Mouse (Mus musculus) adrenal gland, postnatal 4 days (tissue): Measurements from ENCODE around the gene Leo1. TPM values are rescaled to one million over a fixed set of nuclear protein-coding genes. Genes with fewer than 3 reads are reported as not detected.

Experiments
- DNase-seq, 2 experiments: peaks; one replicate each; pipeline ENCODE4 v3.0.0; 2021 to 2022; ENCODE audit warnings: low spot score in 2 of 2, mixed read lengths in 2 of 2
- long read RNA-seq, 2 experiments: library from polyadenylated mRNA; stranded (forward); transcript quantifications; one replicate each; pipeline ENCODE4 v2.0.0; 2021
- total RNA-seq, 2 experiments: library from RNA; stranded (reverse); gene quantifications; 2 replicates each; pipeline ENCODE4 v1.2.3; 2021

The Leo1 gene
- 10 to 100 TPM; 36.0 to 37.0 TPM for total RNA-seq
- long read RNA-seq, experiment 1, transcript Leo1-201 (12 exons, 2,180 nt) = major isoform, 18 of 21 reads
- long read RNA-seq, experiment 1, partial matches to known transcripts = 1 of 21 reads
- long read RNA-seq, experiment 1, other reads (novel, unspliced or antisense) = 2 of 21 reads
- long read RNA-seq, experiment 2, transcript Leo1-201 (12 exons, 2,180 nt) = major isoform, 42 of 50 reads
- long read RNA-seq, experiment 2, partial matches to known transcripts = 5 of 50 reads
- long read RNA-seq, experiment 2, other reads (novel, unspliced or antisense) = 3 of 50 reads

DNA sequence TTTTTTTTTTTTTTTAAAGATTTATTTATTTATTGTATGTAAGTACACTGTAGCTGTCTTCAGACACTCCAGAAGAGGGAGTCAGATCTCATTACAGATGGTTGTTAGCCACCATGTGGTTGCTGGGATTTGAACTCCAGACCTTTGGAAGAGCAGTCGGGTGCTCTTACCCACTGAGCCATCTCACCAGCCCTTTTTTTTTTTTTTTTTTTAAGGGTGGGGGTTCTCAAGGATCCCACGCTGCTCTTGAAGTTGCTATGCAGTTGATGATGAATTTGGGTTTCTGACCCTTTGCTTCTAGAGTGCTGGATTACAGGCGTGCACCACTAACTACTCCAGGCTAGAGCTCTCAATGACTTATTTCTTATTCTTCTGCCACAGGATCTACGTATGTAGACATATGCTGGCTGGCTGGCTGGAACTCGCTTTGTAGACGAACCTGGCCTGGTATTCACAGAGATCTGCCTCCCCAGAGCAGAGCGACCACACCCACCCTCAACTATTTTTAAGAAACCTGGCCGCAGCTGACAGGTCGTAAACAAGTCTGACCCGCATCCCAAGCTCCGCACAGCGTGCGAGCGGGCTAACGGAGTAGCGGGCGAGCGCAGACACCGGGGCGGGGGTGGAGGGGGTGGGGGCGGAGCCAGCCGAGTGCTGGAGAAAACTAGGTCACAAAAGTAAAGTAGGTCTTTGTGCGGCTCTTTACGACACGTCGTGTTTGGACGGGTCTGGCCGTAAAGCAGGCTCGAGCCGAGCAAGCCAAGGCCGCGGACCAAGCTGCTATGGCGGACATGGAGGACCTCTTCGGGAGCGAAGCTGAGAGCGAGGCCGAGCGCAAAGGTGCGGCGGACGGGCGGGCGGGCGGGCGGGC lies at the start of gene Leo1:
Gene Leo1, plus strand, starts transcription at position 729 of the 871 bp plus-strand sequence.
- DNase-seq = peak; percentile 43 to 71

DNA sequence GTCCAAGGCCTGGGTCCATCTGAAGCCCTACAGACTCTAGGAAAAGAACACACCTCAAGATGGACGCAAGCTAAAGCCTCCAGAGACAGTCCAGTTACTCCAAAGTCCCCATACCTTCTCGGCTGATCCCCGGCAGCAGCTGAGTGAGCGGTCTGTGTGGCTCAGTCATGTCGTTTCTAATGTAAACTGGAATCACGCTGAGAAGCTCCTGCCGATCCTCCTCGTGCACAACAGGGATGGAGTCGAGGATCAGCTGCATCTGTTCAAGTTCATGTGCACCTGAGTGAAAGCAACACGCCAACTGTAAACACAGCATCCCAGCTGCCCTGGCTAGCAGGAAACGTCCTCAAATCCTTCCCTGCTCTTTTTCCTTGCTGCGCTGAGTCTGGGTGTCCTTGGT lies 48.1 kb upstream of the Leo1 start:
- no peak for DNase-seq

- no peak for DNase-seq
These were observed 45.4 kb upstream of the Leo1 start for GRCm38 (mm10) chr9:75395971-75396370.

DNA sequence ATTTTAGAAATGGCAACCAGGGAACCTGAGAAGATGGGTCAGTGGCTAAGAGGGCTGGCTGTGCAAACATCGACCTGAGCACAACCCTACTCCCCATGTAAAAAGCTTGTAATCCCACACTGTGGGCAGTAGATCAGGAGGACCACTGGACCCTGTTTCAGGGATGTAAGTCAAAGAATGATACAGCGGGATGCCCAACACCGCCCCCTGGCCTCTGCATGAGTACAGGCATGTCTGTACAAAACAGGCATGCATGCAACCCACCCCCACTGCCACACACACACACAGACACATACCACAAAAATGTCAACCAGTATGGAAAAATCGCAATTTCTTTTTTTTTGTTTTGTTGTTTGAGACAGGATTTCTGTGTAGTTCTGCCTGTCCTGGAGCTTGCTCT lies 42.3 kb upstream of the Leo1 start:
- no peak for DNase-seq

DNA sequence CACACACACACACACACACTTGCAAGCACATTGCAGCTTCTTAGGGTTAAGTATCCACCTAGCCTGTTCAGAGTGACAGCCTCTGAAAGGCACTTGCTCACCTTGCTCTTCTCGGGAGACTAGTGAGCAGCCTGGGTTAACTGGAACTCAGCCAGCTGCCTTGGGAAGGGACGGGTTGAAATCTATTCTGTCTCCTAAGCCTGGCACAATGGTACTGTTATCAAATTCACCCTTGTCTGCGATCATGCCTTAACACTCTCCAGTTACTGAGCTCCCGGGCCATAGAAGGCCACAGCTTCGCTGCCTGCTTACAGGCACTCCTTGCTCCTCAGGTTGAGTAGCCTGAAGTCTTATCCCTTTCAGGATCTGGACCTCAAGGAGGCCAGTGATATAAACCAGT lies 40.7 kb upstream of the Leo1 start:
- no peak for DNase-seq

DNA sequence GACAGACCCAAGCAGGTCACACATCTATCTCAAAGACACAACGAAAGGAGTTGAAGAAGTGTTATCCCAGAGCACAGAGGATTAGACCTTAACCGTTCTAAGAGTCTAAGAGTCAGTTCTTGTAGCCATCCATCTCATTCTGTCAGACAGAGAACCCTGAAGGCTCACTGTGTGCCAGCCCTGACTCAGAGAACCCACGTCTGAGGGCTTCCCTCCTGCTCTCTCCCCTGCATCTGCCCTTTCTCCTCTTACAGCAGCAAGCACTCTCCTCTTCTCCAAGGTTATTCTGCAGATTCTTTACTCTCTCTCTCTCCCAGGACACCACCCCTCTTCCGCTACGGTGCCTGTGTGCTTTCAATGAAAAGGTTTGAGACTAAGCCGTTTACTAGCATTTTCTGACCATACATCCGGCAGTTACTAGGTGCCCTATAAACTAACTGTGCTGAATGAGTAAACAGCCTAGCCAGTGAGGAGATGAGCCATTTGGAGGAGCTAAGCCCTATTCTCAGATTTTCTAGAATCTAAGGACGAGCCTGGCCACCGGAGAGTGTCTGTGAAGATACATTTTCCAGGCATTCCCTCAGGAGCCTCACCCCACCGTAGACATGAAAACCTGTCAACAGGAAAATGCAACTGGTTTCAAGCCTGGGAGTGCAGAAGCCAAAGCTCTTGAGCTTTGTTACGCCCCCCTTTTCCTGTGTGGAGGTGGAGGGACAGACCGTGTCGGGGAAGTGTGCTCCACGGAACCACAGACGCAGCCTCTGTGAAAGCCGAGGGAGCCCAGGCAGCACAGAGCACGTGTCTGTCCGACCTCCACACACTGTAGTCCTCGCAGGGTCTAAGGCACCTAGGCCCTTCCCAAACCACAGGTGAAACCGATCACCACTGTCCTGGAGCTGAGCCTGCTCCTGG lies 39.5 kb upstream of the Leo1 start:
- DNase-seq = no peak

GRCm38 (mm10) chr9:75403520-75403919 lies 37.8 kb upstream of the Leo1 start:
- no peak for DNase-seq

- no peak for DNase-seq
These were observed 35.2 kb upstream of the Leo1 start for GRCm38 (mm10) chr9:75406121-75406520.

- DNase-seq = no peak
These were observed 33.5 kb upstream of the Leo1 start for GRCm38 (mm10) chr9:75407803-75408202.

DNA sequence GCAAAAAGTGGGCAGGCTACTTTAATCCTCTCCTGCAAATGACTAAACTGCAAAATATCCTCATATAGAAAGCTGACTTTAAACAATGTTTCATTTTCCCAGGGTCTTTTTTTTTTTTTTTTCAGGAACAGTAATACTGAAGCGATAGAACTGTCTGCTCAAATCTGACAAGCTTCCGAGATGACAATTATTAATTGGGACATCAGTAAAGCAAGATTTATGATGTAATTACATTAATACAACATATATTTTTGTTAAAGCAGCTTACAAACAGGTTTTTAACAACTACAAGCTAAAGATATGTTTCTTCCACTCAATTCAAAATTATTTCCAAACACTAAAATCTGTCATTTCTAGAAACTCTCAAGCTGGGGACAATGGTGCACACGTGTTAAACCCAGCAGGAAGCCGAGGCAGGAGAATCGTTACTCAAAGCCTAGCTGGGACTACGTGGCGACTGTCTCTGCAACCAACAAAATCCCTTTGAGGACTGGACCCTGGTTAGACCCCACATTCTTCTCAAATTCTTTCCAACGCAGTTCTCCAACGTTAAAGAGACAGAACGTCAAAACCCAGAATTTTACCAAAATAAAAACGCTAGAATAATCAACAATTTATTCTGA lies 33.0 kb upstream of the Leo1 start:
- DNase-seq = no peak

DNA sequence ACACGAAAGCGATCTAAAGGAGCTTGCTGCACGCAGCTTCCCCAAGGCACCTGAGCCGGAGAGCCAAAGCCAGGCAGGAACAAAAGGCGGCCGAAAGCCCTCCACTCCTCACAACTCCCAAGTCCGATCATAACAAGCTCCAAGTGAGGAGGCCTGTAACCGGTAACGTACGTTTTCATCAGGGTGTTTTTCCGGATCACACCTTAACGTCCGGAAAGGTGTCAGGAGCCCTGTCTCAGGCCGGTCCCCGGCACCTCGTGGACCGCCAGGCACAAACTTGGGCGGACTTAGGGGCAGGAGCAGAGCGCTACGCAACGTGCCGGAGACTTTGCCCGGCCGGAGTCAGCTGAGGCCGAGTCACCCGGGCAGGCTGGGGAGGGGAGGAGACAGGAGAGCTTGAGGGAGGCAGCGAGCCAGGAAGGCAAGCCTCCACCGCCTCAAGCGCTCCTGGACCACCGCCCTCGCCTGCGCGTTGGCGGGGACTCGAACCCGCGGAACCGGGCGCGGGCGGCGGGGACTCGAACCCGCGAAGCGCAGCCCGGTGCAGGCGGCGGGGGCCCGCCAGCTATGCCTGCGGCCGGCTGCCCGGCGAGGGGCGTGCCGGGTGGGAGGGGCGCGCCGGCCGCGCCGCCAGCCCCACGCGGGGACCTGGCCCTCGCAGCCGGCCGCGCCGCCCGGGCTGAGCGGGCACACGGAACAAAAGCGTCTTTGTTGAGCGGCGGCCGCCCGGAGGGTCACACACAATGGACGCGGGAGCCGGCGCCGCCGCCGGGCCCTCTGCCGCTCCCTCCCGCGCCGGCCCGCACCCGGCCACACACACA lies 32.1 kb upstream of the Leo1 start:
- peak; percentile 20 to 64 for DNase-seq

- DNase-seq = peak; percentile 94 to 97
These were observed 31.4 kb upstream of the Leo1 start, which contains the start of gene Mapk6 for GRCm38 (mm10) chr9:75409852-75410378. TSS of gene Mapk6 (minus strand) at chr9:75410005.

GRCm38 (mm10) chr9:75410868-75411487 lies 30.3 kb upstream of the Leo1 start:
- no peak for DNase-seq

DNA sequence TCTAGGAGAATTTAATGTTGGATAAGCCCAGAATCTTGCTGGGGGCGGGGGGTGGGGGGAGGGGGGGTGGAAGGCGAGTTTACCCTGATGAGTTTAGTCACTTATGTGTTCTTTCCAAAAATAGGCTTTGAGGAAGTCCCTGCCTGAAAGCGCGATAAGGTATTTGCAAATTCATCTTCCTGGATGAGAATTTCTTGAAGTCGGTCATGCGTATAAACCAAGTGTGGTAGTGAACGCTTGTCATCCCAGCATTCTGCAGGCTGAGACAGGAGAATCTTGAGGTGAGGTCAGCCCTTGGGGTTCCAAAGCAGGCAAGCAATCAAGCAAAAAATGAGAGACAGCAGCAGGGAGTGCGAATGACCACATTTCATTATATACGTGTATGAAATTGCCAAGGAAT lies 29.7 kb upstream of the Leo1 start:
- DNase-seq = no peak

GRCm38 (mm10) chr9:75413206-75413605 lies 28.1 kb upstream of the Leo1 start:
- DNase-seq = no peak

- no peak for DNase-seq
These were observed 27.1 kb upstream of the Leo1 start for GRCm38 (mm10) chr9:75414204-75414603.

- no peak for DNase-seq
These were observed 19.1 kb upstream of the Leo1 start for GRCm38 (mm10) chr9:75422251-75422691.

DNA sequence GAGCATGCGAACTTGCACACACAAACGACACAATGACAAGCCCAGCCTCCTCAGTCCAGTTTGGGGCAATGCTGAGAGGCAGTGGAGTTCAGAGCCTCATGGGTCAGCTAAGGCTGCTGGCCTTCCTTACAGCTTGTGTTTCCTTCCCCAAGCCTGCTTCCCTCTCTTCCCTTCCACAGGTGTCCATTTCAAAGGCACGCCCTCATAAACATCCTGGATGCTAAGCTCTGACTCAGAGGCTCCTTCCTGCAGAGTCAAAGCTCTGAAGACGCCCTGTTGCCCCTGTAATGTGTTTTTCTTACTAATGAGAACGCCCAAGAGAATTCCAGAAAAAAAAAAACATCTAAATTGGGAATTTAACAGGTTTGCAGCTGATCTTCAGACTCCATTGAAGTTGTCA lies 17.6 kb upstream of the Leo1 start:
- DNase-seq = no peak
